Mouse (Mus musculus) hindbrain, embryonic 10.5 days (tissue): ENCODE results near the gene Pkmyt1. TPM values are rescaled to one million over a fixed set of nuclear protein-coding genes. Genes with fewer than 3 reads are reported as not detected.
"Not testable (repeated sequence)": the region's sequence is repeated elsewhere in the genome, so short reads cannot be mapped to it uniquely, and the experiment has no call there.

Source experiments
- DNase-seq: peaks from one replicate; pipeline ENCODE4 v3.0.0-alpha.2; 2017; ENCODE audit warnings: low spot score
- H3K27ac ChIP-seq: fragments of 300-500 bp; sonication (generic); 2 replicates; pipeline ENCODE4 v1.5.1; 2016; ENCODE audit warnings: mild to moderate bottlenecking, moderate library complexity
- H3K27me3 ChIP-seq: fragments of 300-500 bp; sonication (generic); 2 replicates; pipeline ENCODE4 v1.6.1; 2016; ENCODE audit warnings: mild to moderate bottlenecking; ENCODE audit not compliant: poor library complexity, insufficient read depth, severe bottlenecking
- H3K36me3 ChIP-seq: fragments of 300-500 bp; sonication (generic); 2 replicates; pipeline ENCODE4 v1.6.1; 2016; ENCODE audit warnings: mild to moderate bottlenecking, moderate library complexity
- H3K4me1 ChIP-seq: fragments of 300-500 bp; sonication (generic); replicated peaks from 2 replicates; pipeline ENCODE4 v1.6.1; 2016; ENCODE audit warnings: mild to moderate bottlenecking
- H3K4me3 ChIP-seq: fragments of 300-500 bp; sonication (generic); 2 replicates; pipeline ENCODE4 v1.5.1; 2016; ENCODE audit warnings: mild to moderate bottlenecking, moderate library complexity
- H3K9me3 ChIP-seq: fragments of 300-500 bp; sonication (generic); 2 replicates; pipeline ENCODE4 v1.6.1; 2016; ENCODE audit warnings: mild to moderate bottlenecking, moderate library complexity
- WGBS: fragments of 180-500 bp; shearing (Covaris S2); methylation state at CpG from one replicate; pipeline ENCODE4 v1.1.7; 2016; 5-methylcytosine and 5-hydroxymethylcytosine counted together
- polyA plus RNA-seq: library from polyadenylated mRNA; unstranded; fragments of >200 nt; fragmentation: Nextera tagmentation; extraction: Ambion mirVana; gene quantifications from 2 replicates; pipeline ENCODE4 v1.2.1, GENCODE M21; 2016

The Pkmyt1 gene
- polyA plus RNA-seq, 1 experiment from 2014 or later = 54.0 TPM

DNA sequence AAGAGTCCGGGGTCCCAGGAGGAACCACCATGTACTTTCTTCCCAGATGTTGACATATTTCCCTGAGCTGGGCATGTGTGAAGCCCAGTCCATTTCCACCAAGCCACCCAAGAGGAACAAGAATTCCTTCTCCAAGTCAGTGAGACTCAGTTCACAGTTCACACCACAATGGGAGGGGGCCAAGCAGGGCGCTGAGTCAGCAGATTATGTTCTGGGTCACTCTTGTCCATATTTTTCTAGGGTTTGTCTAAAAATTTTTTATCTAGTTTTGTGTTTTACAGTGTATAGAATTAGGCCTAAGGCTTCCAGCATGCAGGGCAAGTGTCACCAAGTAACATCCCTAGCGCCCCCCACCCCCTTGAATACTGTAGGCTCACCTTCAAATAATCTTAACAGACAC lies 35.0 kb downstream of the Pkmyt1 start:
- 90% methylated on average over 3 of the region's 3 CpGs for WGBS
- no peak for DNase-seq
- H3K36me3 ChIP-seq = peaks cover 92% of the 10 kb centered on the region

DNA sequence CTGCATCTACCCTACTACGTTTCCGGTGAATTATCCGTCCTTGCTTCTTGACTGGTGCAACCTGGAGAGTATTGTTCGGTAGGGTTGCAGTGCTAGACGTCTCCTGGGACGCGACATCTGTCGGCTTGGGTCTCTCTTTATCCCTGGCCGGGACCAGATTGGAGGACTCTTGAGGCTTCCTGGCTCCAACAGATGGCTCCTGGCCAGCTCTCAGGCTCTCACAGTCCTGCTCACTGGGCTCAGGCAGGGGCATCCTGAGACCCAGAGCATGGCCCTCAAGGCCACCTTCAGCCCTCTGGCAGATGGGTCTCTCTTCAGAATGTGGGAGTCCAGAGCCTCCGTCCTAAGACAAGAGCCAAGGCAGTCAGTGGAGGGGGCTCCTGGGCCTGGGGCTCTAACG lies 36.8 kb downstream of the Pkmyt1 start:
- Histone ChIP-seq H3K27me3 (no peaks in the 10 kb centered on the region), H3K4me3 (no peak overlapping the region), H3K36me3 (peaks cover 87% of the 10 kb centered on the region), H3K4me1 (0 out of 2 replicates have a peak, but pooled peaks cover 4% of the 10 kb centered on the region), H3K9me3 (no peaks in the 10 kb centered on the region), H3K27ac (no peak overlapping the region)
- no peak for DNase-seq
- WGBS = 90% methylated on average over 11 of the region's 11 CpGs

More for the DNA sequence above, 35.0 kb downstream of the Pkmyt1 start:
- no peaks in the 10 kb centered on the region for H3K27me3 ChIP-seq
- H3K4me3 ChIP-seq = no peak overlapping the region
- H3K9me3 ChIP-seq = no peaks in the 10 kb centered on the region
- no peak overlapping the region for H3K27ac ChIP-seq
- 0 out of 2 replicates have a peak, but pooled peaks cover 4% of the 10 kb centered on the region for H3K4me1 ChIP-seq

DNA sequence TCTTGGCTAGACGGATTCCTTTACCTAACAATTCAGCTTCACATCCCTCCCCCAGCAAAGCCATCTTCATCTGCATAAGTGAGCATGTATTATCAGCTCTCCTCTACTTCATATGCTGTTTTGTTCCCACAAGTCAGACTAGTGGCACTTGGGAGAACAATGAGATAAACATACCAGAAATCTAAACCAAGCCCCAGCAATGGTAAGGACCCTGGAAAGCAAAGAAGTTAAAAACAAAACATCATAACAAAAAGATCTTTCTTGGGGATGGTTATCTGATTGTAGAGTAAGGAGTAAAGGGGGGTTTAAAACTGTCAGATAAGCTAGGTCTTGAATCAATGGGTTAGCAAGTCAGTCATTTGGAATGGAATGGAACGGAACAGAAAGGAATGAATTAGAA lies 44.4 kb downstream of the Pkmyt1 start:
- Histone ChIP-seq H3K27ac (peak overlapping the region; percentile 97), H3K27me3 (no peaks in the 10 kb centered on the region), H3K9me3 (no peaks in the 10 kb centered on the region), H3K4me1 (peaks cover 22% of the 10 kb centered on the region), H3K4me3 (peak overlapping the region; percentile 87), H3K36me3 (peaks cover 39% of the 10 kb centered on the region)
- 16% methylated on average over 2 of the region's 2 CpGs for WGBS
- DNase-seq = no peak

DNA sequence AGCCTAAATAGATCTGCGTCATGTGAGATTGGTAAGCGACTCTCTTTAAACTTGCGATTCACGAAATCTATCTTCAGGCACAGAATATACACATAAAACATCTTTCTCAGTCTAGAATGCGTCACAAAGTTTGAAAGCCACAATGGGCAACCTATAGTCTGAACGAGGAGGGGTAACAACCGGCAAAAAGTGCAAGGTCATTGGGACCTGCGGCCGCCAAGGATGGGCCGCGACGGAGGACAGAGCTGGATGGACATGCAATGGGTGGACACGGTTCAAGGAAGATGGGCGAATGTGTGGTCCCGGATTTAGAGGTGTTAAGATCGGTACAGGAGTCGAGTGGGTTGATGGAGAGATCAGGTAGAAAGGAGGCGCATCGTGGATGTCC lies 44.8 kb downstream of the Pkmyt1 start:
- WGBS = 1% methylated on average over 19 of the region's 19 CpGs
- H3K4me3 ChIP-seq = peak overlapping the region; percentile 87
- H3K4me1 ChIP-seq = peaks cover 22% of the 10 kb centered on the region
- H3K36me3 ChIP-seq = peaks cover 35% of the 10 kb centered on the region
- H3K9me3 ChIP-seq = no peaks in the 10 kb centered on the region
- peak overlapping the region; percentile 97 for H3K27ac ChIP-seq
- no peak for DNase-seq
- H3K27me3 ChIP-seq = no peaks in the 10 kb centered on the region

DNA sequence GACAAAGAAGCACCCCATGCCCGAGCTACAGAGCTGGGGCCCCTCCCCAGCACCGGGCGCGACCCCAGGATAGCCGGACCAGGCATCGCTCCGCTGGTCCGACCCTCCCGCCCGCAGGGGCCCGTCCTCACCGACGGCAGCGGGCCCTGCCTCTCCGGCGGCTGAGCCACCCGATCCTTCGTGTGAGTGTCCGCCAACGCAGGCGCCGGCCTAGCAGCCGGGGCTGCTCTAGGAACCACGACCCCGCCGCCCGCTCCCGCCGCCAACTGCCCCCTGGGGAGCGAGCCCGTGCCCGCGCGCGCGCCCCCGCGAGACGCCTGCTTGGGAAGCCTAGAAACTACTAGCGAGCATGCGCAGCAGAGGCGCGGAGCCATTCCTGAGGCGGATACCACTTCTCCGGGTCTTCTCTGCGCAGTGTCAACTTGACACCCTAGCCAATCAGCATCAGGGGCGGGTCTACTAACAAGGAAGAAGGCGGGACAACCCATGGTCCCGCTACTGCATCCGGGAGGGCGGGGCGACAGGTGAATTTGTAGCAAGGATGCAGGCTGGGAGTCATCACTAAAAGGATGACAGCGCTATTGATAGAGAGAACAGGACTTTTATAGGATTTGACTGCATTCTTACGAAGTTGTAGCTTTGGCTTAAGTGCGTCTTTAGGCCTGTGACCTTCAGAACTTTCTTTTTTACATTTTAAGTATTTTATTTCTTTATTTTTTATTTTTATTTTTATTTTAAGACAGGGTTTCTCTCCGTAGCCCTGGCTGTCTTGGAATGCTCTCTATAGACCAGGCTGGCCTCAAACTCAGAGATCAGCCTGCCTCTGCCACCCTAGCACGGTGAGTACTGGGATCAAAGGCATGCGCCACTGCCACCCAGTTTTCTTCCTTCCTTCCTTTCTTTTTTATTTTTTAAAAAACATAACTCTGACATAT lies 45.4 kb downstream of the Pkmyt1 start, which contains the start of gene Flywch1:
TSS of gene Flywch1 (minus strand) at position 319 of the 935 bp plus-strand sequence.
- WGBS = 4% methylated on average over 58 of the region's 58 CpGs
- H3K9me3 ChIP-seq = no peaks in the 10 kb centered on the region
- H3K27me3 ChIP-seq = no peaks in the 10 kb centered on the region
- peaks cover 22% of the 10 kb centered on the region for H3K4me1 ChIP-seq
- DNase-seq = peak; percentile 99
- H3K4me3 ChIP-seq = peak within 1 kb of the TSS; percentile 87
- H3K36me3 ChIP-seq = peaks cover 32% of the 10 kb centered on the region
- H3K27ac ChIP-seq = peak within 1 kb of the TSS; percentile 97

DNA sequence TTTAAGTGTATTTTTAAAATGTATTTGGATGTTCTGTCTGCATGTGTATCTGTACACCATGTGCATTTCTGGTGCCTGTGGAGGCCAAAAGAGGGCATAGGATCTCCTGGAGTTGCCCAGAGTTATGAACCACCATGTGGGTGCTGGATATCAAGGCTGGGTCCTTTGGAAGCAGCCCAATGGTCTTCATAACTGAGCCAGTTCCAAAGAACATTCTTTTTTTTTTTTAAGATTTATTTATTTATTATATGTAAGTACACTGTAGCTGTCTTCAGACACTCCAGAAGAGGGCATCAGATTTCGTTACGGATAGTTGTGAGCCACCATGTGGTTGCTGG lies 46.1 kb downstream of the Pkmyt1 start:
- H3K36me3 ChIP-seq = peaks cover 27% of the 10 kb centered on the region
- DNase-seq, H3K27ac ChIP-seq, H3K27me3 ChIP-seq, H3K9me3 ChIP-seq: not testable (repeated sequence)
- peak overlapping the region; percentile 87 for H3K4me3 ChIP-seq
- H3K4me1 ChIP-seq = peaks cover 22% of the 10 kb centered on the region
- WGBS = 88% methylated on average over 2 of the region's 2 CpGs

DNA sequence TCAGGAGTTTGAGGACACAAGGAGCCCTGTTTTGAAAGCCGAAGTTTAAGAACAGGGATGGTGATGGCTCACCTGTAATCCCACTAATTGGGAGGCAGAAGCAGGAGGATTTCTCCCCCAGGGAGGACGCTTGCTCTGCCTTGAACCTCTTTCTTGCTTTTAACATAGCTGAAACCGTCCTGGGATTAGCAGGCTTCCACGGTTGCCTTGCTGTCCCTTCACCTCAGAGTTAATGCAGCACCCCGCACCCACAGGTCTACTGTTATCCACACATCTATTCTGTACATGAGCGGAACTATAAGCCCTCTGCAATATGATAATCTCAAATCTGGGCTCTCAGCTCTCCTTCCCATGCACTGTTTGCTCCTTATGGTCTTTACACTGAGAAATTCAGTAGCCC lies 47.5 kb downstream of the Pkmyt1 start:
- Histone ChIP-seq H3K36me3 (peaks cover 13% of the 10 kb centered on the region), H3K4me1 (peaks cover 22% of the 10 kb centered on the region), H3K27ac (no peak overlapping the region), H3K27me3 (no peaks in the 10 kb centered on the region), H3K9me3 (no peaks in the 10 kb centered on the region), H3K4me3 (no peak overlapping the region)
- whole genome bisulfite sequencing = 75% methylated on average over 6 of the region's 6 CpGs
- no peak for DNase-seq

DNA sequence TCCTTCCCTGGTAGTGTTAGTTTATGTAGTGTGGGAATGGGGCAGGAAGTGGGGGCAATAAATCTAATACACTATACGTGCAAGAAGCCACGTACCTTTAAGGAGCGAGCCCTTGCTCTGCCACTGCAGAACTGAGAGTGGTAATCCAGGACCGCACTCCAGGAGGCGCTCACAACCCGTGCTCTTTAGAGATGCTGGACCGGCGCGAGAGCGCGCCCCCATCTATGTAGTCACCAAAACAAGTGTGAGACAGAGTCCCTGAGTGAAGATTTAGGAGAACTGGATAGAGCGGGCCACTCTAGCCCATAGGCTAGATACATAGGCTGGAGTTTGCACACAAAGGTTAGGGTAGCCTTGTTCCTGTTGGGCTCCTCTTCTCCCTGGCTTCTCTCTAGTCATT lies 48.0 kb downstream of the Pkmyt1 start:
- Histone ChIP-seq H3K27me3 (no peaks in the 10 kb centered on the region), H3K36me3 (peaks cover 8% of the 10 kb centered on the region; the same call in 1 of the 2 replicates), H3K4me1 (peaks cover 22% of the 10 kb centered on the region), H3K27ac (peak overlapping the region; percentile 35; the same call in 1 of the 2 replicates), H3K4me3 (no peak overlapping the region), H3K9me3 (no peaks in the 10 kb centered on the region)
- WGBS = 9% methylated on average over 12 of the region's 12 CpGs
- peak; percentile 79 for DNase-seq

DNA sequence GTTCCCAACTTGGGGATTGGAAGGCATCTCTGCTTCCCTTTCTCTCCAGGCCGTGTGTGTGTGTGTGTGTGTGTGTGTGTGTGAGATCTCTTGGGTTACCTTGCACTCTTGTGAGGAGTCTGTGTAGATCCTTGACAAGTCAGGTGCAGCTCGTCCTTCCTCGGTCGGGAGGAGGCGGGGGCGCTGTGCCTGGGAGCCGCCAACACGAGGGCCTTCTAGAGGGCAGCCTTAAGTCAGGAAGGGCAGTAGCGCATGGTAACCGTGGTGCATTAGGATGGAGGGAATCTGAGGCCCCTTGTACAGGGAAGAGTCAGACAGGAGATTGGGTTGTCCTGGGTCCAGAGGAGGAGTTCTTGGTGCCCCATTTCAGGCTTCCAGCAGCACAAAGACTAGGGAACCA lies 50.1 kb downstream of the Pkmyt1 start:
- H3K27me3 ChIP-seq = no peaks in the 10 kb centered on the region
- no peak for DNase-seq
- 0 out of 2 replicates have a peak, but pooled peaks cover 4% of the 10 kb centered on the region for H3K36me3 ChIP-seq
- peaks cover 10% of the 10 kb centered on the region for H3K4me1 ChIP-seq
- no peak overlapping the region for H3K27ac ChIP-seq
- WGBS = 79% methylated on average over 10 of the region's 10 CpGs
- no peak overlapping the region for H3K4me3 ChIP-seq
- no peaks in the 10 kb centered on the region for H3K9me3 ChIP-seq

DNA sequence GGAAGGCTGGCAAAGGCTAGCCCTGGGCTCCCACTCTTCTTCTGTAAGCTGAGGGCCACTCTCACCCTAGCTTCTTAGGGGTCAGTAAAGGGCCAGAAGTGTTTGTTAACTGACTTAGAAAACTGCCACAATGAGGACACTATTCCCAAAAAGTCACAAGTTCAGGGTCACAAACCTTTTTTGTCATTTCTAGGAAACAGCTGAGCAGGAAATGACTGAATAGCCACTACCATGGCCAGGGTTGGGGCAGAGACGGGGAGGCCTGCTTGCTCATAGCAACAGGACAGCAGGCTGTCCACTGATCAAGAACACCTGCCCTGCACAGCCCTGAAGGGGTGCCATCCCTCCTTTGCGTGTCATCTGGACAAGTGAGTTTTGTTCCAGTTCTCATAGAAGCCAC lies 51.0 kb downstream of the Pkmyt1 start:
- H3K36me3 ChIP-seq = 0 out of 2 replicates have a peak, but pooled peaks cover 4% of the 10 kb centered on the region
- H3K4me1 ChIP-seq = peaks cover 4% of the 10 kb centered on the region
- DNase-seq = no peak
- no peaks in the 10 kb centered on the region for H3K27me3 ChIP-seq
- H3K9me3 ChIP-seq = no peaks in the 10 kb centered on the region
- WGBS = 80% methylated on average over 2 of the region's 2 CpGs
- H3K4me3 ChIP-seq = no peak overlapping the region
- no peak overlapping the region for H3K27ac ChIP-seq

DNA sequence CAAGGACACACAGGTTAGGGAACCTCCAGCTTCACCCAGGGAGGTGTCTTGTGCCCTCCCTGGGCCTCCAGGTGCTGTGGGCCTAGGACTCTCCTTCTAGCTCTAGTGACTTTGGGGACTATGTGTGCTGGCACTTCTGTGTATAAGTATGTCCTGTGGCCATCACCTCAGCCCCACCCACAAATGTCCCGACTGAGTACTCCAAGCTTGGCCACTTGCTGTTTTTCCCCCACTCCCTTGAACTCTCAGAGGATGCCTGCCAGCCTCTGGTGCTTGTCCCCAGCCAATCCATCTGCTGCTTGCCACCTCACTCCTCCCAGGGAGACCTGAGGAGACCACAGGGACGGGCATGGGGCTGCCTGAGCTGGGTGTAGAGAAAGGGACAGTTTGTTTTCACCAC lies 52.3 kb downstream of the Pkmyt1 start:
- 65% methylated on average over 2 of the region's 2 CpGs for WGBS

DNA sequence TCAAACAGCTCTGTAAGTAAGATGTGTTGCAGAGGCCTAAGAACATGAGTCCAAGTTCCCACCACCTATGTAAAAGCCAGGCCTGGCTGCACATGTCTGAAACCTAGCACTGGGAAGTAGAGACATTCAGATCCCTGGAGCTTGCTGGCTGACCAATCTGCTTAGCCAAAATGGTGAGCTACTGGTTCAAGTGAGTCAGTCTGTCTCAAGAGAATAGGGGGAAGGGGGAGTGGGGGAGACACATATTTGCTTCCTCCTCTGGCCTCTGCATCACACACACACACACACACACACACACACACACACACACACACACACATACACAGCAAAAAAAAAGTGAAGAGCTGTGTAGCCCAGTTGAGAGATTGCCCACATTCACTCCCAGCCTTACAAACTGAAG lies 57.2 kb downstream of the Pkmyt1 start:
- Histone ChIP-seq H3K4me1 (peaks cover 16% of the 10 kb centered on the region), H3K4me3 (no peak overlapping the region), H3K27ac (no peak overlapping the region), H3K9me3 (no peaks in the 10 kb centered on the region), H3K36me3 (0 out of 2 replicates have a peak, but pooled peaks cover 4% of the 10 kb centered on the region), H3K27me3 (no peaks in the 10 kb centered on the region)
- no peak for DNase-seq

More for the DNA sequence above, 52.3 kb downstream of the Pkmyt1 start:
- Histone ChIP-seq H3K27me3 (no peaks in the 10 kb centered on the region), H3K9me3 (no peaks in the 10 kb centered on the region), H3K27ac (no peak overlapping the region), H3K4me1 (peaks cover 4% of the 10 kb centered on the region; the same call in 1 of the 2 replicates), H3K4me3 (no peak overlapping the region), H3K36me3 (0 out of 2 replicates have a peak, but pooled peaks cover 4% of the 10 kb centered on the region)
- no peak for DNase-seq
